Mouse (Mus musculus): ENCODE measurements around the gene 1700024P04Rik.
"Not testable (repeated sequence)": the region's sequence is repeated elsewhere in the genome, so short reads cannot be mapped to it uniquely, and the experiment has no call there.

Gene 1700024P04Rik

GRCm38 (mm10) chr13:98984465-98984864 is at the start of gene 1700024P04Rik:
Gene 1700024P04Rik, minus strand, starts transcription at chr13:98984565.
- no peak for DNase-seq

- DNase-seq, result no peak
Observed at GRCm38 (mm10) chr13:99031223-99032216, 47.2 kb upstream of the 1700024P04Rik start.

- no peak for DNase-seq
Observed at GRCm38 (mm10) chr13:99030579-99031200, 46.3 kb upstream of the 1700024P04Rik start.

- DNase-seq, result no peak
Observed at GRCm38 (mm10) chr13:99025268-99025667, 40.9 kb upstream of the 1700024P04Rik start.

GRCm38 (mm10) chr13:99022036-99022435 is 37.7 kb upstream of the 1700024P04Rik start:
- no peak for DNase-seq

GRCm38 (mm10) chr13:99021181-99021580 is 36.8 kb upstream of the 1700024P04Rik start:
- no peak for DNase-seq

GRCm38 (mm10) chr13:99019831-99020669 is 35.7 kb upstream of the 1700024P04Rik start:
- DNase-seq, result no peak

GRCm38 (mm10) chr13:99018526-99019201 is 34.3 kb upstream of the 1700024P04Rik start:
- DNase-seq, result no peak

GRCm38 (mm10) chr13:99016696-99017095 is 32.3 kb upstream of the 1700024P04Rik start:
- DNase-seq, result no peak

GRCm38 (mm10) chr13:99012891-99013290 is 28.5 kb upstream of the 1700024P04Rik start:
- DNase-seq, result no peak

GRCm38 (mm10) chr13:99008013-99008412 is 23.6 kb upstream of the 1700024P04Rik start:
- no peak for DNase-seq

GRCm38 (mm10) chr13:99006389-99007099 is 22.2 kb upstream of the 1700024P04Rik start:
- no peak for DNase-seq

GRCm38 (mm10) chr13:99001652-99002051 is 17.3 kb upstream of the 1700024P04Rik start:
- DNase-seq, result not testable (repeated sequence)

- peak in 1 of 2 experiments; percentile 10 for DNase-seq
Observed at GRCm38 (mm10) chr13:98997025-98997424, 12.7 kb upstream of the 1700024P04Rik start.

- no peak for DNase-seq
Observed at GRCm38 (mm10) chr13:98977070-98977785, 7.1 kb downstream of the 1700024P04Rik start.

GRCm38 (mm10) chr13:98976022-98976421 is 8.3 kb downstream of the 1700024P04Rik start:
- not testable (repeated sequence) for DNase-seq

- DNase-seq, result no peak
Observed at GRCm38 (mm10) chr13:98972090-98972489, 12.3 kb downstream of the 1700024P04Rik start.

GRCm38 (mm10) chr13:98971641-98972040 is 12.7 kb downstream of the 1700024P04Rik start:
- no peak for DNase-seq

GRCm38 (mm10) chr13:98968517-98968916 is 15.8 kb downstream of the 1700024P04Rik start:
- DNase-seq, result no peak

GRCm38 (mm10) chr13:98967942-98968341 is 16.4 kb downstream of the 1700024P04Rik start:
- no peak for DNase-seq

GRCm38 (mm10) chr13:98966583-98966982 is 17.8 kb downstream of the 1700024P04Rik start:
- DNase-seq, result peak; percentile 11 to 40

Measured in lung, adult 18-20 months (tissue).